Mouse (Mus musculus): ENCODE data around the gene Ltbr.

DNA sequence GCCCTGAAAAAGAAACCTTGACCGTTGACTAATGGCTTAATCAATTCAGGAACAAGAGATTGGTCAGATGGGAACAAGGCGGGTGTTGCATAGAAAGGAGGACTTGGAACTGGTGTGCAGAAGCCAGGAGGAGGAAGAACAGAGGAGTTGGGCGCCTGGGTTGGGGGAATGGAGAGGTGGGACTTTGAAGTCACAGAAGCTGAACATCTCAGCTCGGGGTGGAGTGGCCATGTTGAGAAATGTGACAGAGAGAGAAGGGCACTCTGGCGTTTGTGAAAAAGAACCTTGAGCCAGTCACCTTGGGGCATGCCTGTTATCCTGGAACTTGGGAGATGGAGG is 38.3 kb upstream of the Ltbr start:
- TF ChIP-seq CTCF (IDR thresholded peaks at IDR 0.05; ENCODE audit: low read depth) (no peak), EP300 (IDR thresholded peaks at IDR 0.05; ENCODE audit: low read depth) (no peak)

Data from heart, postnatal 0 days (tissue).